Mouse (Mus musculus) midbrain, embryonic 11.5 days (tissue): ENCODE measurements at regions not wholly inside any gene's neighbourhood (a gene's known extent, or its start where the extent isn't known, plus 50 kb on each side); places are given as distances from the start of the nearest gene placed in this dataset.
"Not testable (repeated sequence)": the region's sequence is repeated elsewhere in the genome, so short reads cannot be mapped to it uniquely, and the experiment has no call there.

ENCODE experiments used
- ATAC-seq: fragments of 200-750 bp; cut with Nextera tagmentation; 2 replicates; pipeline ENCODE4 v1.8.0; 2017; ENCODE audit warnings: moderate TSS enrichment, moderate library complexity; ENCODE audit not compliant: low FRiP score
- DNase-seq: peaks from one replicate; pipeline ENCODE4 v3.0.0; 2015; ENCODE audit warnings: low spot score; ENCODE audit errors: missing footprints
- H3K27ac ChIP-seq: fragments of 300-500 bp; sonication (generic); 2 replicates; pipeline ENCODE4 v1.5.1; 2014; ENCODE audit warnings: low read depth, low read length
- H3K27me3 ChIP-seq: fragments of 300-500 bp; sonication (generic); 2 replicates; pipeline ENCODE4 v1.6.1; 2014; ENCODE audit warnings: mild to moderate bottlenecking, low read length, moderate library complexity, mixed read lengths; ENCODE audit not compliant: control insufficient read depth, insufficient read depth
- H3K36me3 ChIP-seq: fragments of 300-500 bp; sonication (generic); 2 replicates; pipeline ENCODE4 v1.6.1; 2014; ENCODE audit warnings: mild to moderate bottlenecking, low read length, moderate library complexity, mixed read lengths; ENCODE audit not compliant: control insufficient read depth, insufficient read depth
- H3K4me1 ChIP-seq: fragments of 300-500 bp; sonication (generic); 2 replicates; pipeline ENCODE4 v1.6.1; 2014; ENCODE audit warnings: low read length; ENCODE audit not compliant: control insufficient read depth, insufficient read depth
- H3K4me2 ChIP-seq: fragments of 300-500 bp; sonication (generic); 2 replicates; pipeline ENCODE4 v1.6.1; 2014; ENCODE audit warnings: mild to moderate bottlenecking, moderate library complexity
- H3K4me3 ChIP-seq: fragments of 300-500 bp; sonication (generic); 2 replicates; pipeline ENCODE4 v1.5.1; 2014; ENCODE audit warnings: low read depth, low read length
- H3K9ac ChIP-seq: fragments of 300-500 bp; sonication (generic); 2 replicates; pipeline ENCODE4 v1.6.1; 2014; ENCODE audit warnings: low read length
- H3K9me3 ChIP-seq: fragments of 300-500 bp; sonication (generic); 2 replicates; pipeline ENCODE4 v1.6.1; 2016; ENCODE audit warnings: low read length; ENCODE audit not compliant: control insufficient read depth
- WGBS: fragments of 180-500 bp; shearing (Covaris S2); extraction: QIAGEN DNeasy Blood & Tissue Kit; methylation state at CpG from one replicate; pipeline ENCODE4 v1.1.7; 2014; 5-methylcytosine and 5-hydroxymethylcytosine counted together

- no peak overlapping the region for H3K27ac ChIP-seq
- 95% methylated on average over 2 of the region's 2 CpGs for WGBS
- no peaks in the 10 kb centered on the region for H3K9me3 ChIP-seq
- no peaks in the 10 kb centered on the region for H3K27me3 ChIP-seq
- ATAC-seq (no peak), DNase-seq (no peak)
- H3K4me1 ChIP-seq: no peaks in the 10 kb centered on the region
- H3K9ac ChIP-seq: no peak overlapping the region
- H3K36me3 ChIP-seq: no peaks in the 10 kb centered on the region
- H3K4me2 ChIP-seq: no peak overlapping the region
- no peak overlapping the region for H3K4me3 ChIP-seq
Observed at GRCm38 (mm10) chr14:120816529-120816928, 94.5 kb upstream of the Ipo5 start.

GRCm38 (mm10) chr14:120826187-120826586 is 84.8 kb upstream of the Ipo5 start:
- H3K27me3 ChIP-seq: no peaks in the 10 kb centered on the region
- no peak overlapping the region for H3K4me3 ChIP-seq
- H3K27ac ChIP-seq: no peak overlapping the region
- no peaks in the 10 kb centered on the region for H3K36me3 ChIP-seq
- ATAC-seq: no peak
- H3K4me1 ChIP-seq: no peaks in the 10 kb centered on the region
- H3K4me2 ChIP-seq: no peak overlapping the region
- no peak for DNase-seq
- no peak overlapping the region for H3K9ac ChIP-seq
- H3K9me3 ChIP-seq: no peaks in the 10 kb centered on the region
- 92% methylated on average over 4 of the region's 4 CpGs for WGBS

GRCm38 (mm10) chr14:120830389-120830835 is 80.6 kb upstream of the Ipo5 start:
- not testable (repeated sequence) for H3K27ac ChIP-seq, H3K9ac ChIP-seq, H3K36me3 ChIP-seq, H3K4me1 ChIP-seq, DNase-seq, H3K9me3 ChIP-seq, H3K4me2 ChIP-seq, H3K27me3 ChIP-seq, H3K4me3 ChIP-seq
- peak; percentile 61 for ATAC-seq
- 33% methylated on average over 20 of the region's 20 CpGs for WGBS

GRCm38 (mm10) chr14:120831397-120831796 is 79.6 kb upstream of the Ipo5 start:
- Histone ChIP-seq H3K9ac (no peak overlapping the region), H3K27me3 (no peaks in the 10 kb centered on the region), H3K4me2 (no peak overlapping the region), H3K4me3 (no peak overlapping the region), H3K36me3 (no peaks in the 10 kb centered on the region), H3K9me3 (no peaks in the 10 kb centered on the region), H3K27ac (no peak overlapping the region), H3K4me1 (peaks cover 4% of the 10 kb centered on the region)
- WGBS: 66% methylated on average over 5 of the region's 5 CpGs
- ATAC-seq (no peak), DNase-seq (no peak)

- Histone ChIP-seq H3K4me2 (peak overlapping the region; percentile 20), H3K9me3 (no peaks in the 10 kb centered on the region), H3K36me3 (no peaks in the 10 kb centered on the region), H3K4me1 (peaks cover 4% of the 10 kb centered on the region), H3K27ac (no peak overlapping the region), H3K9ac (peak overlapping the region; percentile 37; the same call in 1 of the 2 replicates), H3K4me3 (no peak overlapping the region), H3K27me3 (no peaks in the 10 kb centered on the region)
- DNase-seq (peak; percentile 99), ATAC-seq (peak; percentile 78)
- 9% methylated on average over 23 of the region's 23 CpGs for WGBS
Observed at GRCm38 (mm10) chr14:120831847-120832613, 79.0 kb upstream of the Ipo5 start.

GRCm38 (mm10) chr14:120834821-120835220 is 76.2 kb upstream of the Ipo5 start:
- H3K36me3 ChIP-seq: no peaks in the 10 kb centered on the region
- ATAC-seq: no peak
- 89% methylated on average over 4 of the region's 4 CpGs for WGBS
- no peaks in the 10 kb centered on the region for H3K27me3 ChIP-seq
- H3K4me2 ChIP-seq: no peak overlapping the region
- peaks cover 4% of the 10 kb centered on the region for H3K4me1 ChIP-seq
- H3K4me3 ChIP-seq: no peak overlapping the region
- DNase-seq: no peak
- no peak overlapping the region for H3K27ac ChIP-seq
- H3K9ac ChIP-seq: no peak overlapping the region
- H3K9me3 ChIP-seq: no peaks in the 10 kb centered on the region

GRCm38 (mm10) chr14:120835758-120836157 is 75.3 kb upstream of the Ipo5 start:
- Histone ChIP-seq H3K4me2 (no peak overlapping the region), H3K4me1 (peaks cover 4% of the 10 kb centered on the region), H3K27me3 (no peaks in the 10 kb centered on the region), H3K27ac (no peak overlapping the region), H3K36me3 (no peaks in the 10 kb centered on the region), H3K9ac (no peak overlapping the region), H3K4me3 (no peak overlapping the region), H3K9me3 (no peaks in the 10 kb centered on the region)
- ATAC-seq (no peak), DNase-seq (no peak)
- WGBS: 71% methylated on average over 5 of the region's 5 CpGs

GRCm38 (mm10) chr14:120836535-120837316 is 74.3 kb upstream of the Ipo5 start:
- Histone ChIP-seq H3K9ac (no peak overlapping the region), H3K36me3 (no peaks in the 10 kb centered on the region), H3K9me3 (no peaks in the 10 kb centered on the region), H3K27ac (no peak overlapping the region), H3K4me2 (no peak overlapping the region), H3K4me3 (no peak overlapping the region), H3K27me3 (no peaks in the 10 kb centered on the region), H3K4me1 (peaks cover 4% of the 10 kb centered on the region)
- DNase-seq (no peak), ATAC-seq (no peak)
- WGBS: 92% methylated on average over 12 of the region's 12 CpGs

GRCm38 (mm10) chr14:120840900-120841299 is 70.1 kb upstream of the Ipo5 start:
- 80% methylated on average over 6 of the region's 6 CpGs for WGBS
- no peak for ATAC-seq

More at GRCm38 (mm10) chr14:120840900-120841299, 70.1 kb upstream of the Ipo5 start:
- Histone ChIP-seq H3K27me3 (no peaks in the 10 kb centered on the region), H3K4me3 (no peak overlapping the region), H3K9ac (no peak overlapping the region), H3K27ac (no peak overlapping the region), H3K36me3 (no peaks in the 10 kb centered on the region), H3K4me2 (no peak overlapping the region), H3K9me3 (no peaks in the 10 kb centered on the region), H3K4me1 (no peaks in the 10 kb centered on the region)
- no peak for DNase-seq
